Mouse (Mus musculus) liver, adult (tissue): ENCODE results near the gene Nxph3.

ENCODE experiments used
- GATA4 ChIP-seq: IDR thresholded peaks from 2 replicates; pipeline ENCODE4 v1.6.1; 2014; ENCODE audit warnings: mild to moderate bottlenecking, low read length; ENCODE audit not compliant: insufficient replicate concordance

Gene Nxph3

GRCm38 (mm10) chr11:95480662-95481061 lies 33.7 kb downstream of the Nxph3 start:
- no peak for TF ChIP-seq GATA4

GRCm38 (mm10) chr11:95479458-95479857 lies 34.9 kb downstream of the Nxph3 start:
- TF ChIP-seq GATA4: no peak

GRCm38 (mm10) chr11:95476323-95476722 lies 38.0 kb downstream of the Nxph3 start:
- TF ChIP-seq GATA4: no peak

GRCm38 (mm10) chr11:95473456-95473855 lies 40.9 kb downstream of the Nxph3 start:
- no peak for TF ChIP-seq GATA4

- TF ChIP-seq GATA4: no peak
Measured at GRCm38 (mm10) chr11:95472942-95473341, 41.4 kb downstream of the Nxph3 start.

- no peak for TF ChIP-seq GATA4
Measured at GRCm38 (mm10) chr11:95467731-95468130, 46.6 kb downstream of the Nxph3 start.

GRCm38 (mm10) chr11:95462168-95462567 lies 52.2 kb downstream of the Nxph3 start:
- no peak for TF ChIP-seq GATA4

- no peak for TF ChIP-seq GATA4
Measured at GRCm38 (mm10) chr11:95460872-95461271, 53.5 kb downstream of the Nxph3 start.
